Mouse (Mus musculus) cerebellum, adult 2 months (tissue): ENCODE measurements around the gene Elmo1.

Experiments used
- CTCF ChIP-seq: fragments of 200-500 bp; IDR thresholded peaks from 2 replicates; pipeline ENCODE4 v1.5.1; 2011; ENCODE audit warnings: low read depth, mild to moderate bottlenecking, control low read depth, low read length, moderate library complexity, borderline replicate concordance; ENCODE audit not compliant: insufficient read depth
- POLR2A ChIP-seq: fragments of 200-500 bp; IDR thresholded peaks from 2 replicates; pipeline ENCODE4 v1.6.1; 2011; ENCODE audit warnings: low read length, control low read depth, borderline replicate concordance; ENCODE audit not compliant: insufficient read depth

DNA sequence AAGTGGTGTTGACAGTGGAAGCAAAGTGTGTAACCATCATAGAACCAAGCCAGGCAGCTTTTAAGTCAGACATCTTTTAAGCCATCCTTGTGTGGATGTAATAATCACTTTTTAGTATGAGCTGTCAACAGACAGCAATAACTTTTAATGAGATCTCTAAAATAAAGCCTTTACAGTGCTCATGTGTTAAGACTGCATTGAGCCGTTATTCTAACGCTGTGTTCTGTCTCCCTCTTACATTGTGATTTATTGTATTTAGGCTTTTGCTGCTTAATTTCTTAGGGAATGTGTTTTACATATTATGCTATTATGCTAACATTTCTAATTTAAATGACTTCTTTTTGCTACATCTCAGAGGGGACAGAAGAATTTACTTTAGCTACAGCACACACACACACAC lies 189.5 kb downstream of the Elmo1 start:
- TF ChIP-seq CTCF (no peak), POLR2A (no peak)
